Mouse (Mus musculus) ovary, postnatal 10 days (tissue): ENCODE results near the gene Frmpd1.

Experiments
- DNase-seq: peaks from one replicate; pipeline ENCODE4 v3.0.0; 2022; ENCODE audit warnings: low spot score

Gene Frmpd1

GRCm38 (mm10) chr4:45241330-45241729 lies 56.7 kb downstream of the Frmpd1 start:
- DNase-seq = no peak

DNA sequence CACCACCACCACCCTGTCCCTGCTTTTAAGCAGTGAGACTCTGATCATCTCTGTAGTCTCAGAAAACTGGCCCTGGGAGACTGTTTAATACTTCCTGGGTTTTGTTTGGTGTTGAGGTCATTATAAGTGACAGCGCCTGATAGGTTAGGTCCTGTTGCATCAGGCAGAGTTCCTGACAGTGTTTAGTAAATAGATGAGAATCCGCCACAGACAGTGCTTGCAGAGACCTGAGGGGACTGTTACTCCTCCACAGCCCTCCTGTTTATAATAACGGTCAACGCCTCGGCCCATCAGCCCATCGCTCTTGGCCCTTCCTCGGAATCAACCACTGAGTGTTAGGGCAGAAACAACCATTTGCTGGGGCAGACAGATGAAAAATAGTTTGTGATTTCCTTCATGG lies 57.5 kb downstream of the Frmpd1 start:
- DNase-seq = no peak

DNA sequence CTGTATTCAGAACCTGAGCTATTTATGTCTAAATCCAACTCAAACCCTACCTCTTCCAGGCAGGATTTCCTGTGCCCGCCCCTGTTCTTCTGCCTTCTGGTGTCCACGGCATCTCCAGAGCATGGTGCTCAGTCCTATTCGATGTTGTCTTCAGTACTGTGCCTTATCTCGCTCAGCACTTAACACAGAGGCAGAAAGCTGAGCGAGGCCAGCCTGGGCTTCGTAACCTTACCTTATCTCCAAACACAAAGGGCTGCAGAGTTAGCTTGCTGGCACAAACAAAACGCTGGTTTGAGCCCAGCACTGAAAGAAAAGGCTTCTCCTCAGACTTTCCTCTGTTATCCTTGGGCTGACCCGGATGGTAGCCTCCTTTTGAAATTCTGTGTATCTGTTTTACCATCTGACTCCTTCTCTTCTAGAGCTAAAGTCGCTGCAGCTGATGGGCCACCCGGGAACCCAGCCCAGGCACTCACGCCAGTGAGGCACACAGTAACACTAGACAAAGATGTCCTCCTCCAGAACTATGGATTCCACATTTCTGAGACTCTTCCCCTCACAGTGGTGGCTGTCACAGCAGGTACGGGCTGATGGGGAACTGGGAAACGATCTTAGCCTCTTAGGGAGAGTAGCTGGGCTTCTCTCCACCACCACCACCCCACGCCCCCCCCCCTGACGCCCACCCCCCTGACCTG lies 58.7 kb downstream of the Frmpd1 start:
- no peak for DNase-seq

DNA sequence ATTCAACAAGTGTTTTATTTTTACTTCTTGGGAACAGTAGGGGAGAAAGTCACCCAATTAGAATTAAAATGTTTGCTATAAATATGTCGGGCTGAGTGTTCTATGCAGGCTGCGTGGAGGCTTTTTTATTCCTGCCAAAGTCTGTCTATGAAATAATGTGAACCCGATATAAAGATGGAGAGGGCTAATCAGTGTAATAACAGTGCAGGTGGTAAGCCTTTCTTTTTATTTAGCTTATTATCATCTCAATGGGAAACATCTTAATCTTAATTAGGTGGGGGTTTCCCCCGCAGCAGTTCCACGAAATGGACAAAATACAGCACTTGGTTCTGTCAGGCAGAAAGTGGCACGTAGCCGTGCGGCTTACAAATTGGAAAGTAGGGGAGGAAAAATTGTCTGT lies 66.6 kb downstream of the Frmpd1 start:
- DNase-seq = no peak

DNA sequence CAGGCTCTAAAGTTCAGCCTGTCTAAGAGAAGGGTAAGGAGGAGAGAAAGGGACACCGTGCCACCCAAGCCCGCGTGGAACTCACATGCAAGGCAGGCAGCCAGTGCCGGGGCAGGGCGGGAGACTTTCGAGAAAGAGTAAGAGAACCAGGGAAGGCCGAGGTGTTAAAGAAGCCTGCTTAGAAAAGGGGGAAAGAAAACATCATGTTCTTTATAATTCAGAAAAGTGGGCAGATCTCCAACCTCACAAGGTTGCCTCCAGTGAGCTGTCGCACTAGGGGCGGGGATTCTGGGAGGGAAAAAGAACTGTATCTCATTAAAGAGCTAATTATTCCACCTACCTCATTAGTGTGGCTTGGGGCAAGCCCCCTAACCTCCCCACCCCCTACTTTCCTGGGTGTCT lies 68.2 kb downstream of the Frmpd1 start:
- DNase-seq = no peak

DNA sequence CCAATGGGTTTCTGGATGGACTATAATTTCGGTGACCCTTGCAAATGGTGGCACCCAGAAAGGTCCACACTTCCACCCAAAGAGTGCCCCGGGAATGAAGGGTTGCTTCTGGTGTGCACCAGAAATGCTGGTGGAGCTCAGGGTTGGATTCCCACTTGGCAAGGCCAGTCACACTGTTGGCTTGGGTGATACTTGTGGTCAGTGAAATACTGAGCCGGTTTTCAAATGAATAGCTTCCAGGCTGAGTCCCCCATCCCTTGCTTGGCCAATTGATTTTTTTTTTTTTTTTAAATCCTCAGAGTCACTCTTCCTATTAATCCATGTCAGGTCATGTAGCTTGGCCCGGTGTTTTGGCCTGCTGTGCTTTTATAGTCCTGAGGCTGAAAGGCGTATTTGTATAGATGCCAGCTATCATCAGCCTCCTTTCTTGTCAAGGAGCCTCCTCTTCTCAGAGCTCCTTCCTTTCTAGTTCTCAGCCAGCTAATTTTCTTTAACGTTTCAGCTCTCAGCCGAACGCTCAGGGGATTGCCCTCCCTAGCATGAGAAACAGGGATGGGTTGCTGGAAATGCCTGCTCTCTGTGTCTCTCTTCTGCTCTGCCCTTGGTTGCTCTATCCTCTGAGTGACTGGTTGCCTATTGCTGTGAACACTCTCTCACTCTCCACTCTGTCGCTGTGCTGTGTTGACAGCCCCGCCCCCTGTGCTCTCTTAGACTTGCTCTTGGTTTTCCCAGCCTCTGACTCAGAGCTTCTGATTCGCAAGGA lies 69.3 kb downstream of the Frmpd1 start:
- no peak for DNase-seq

- DNase-seq = no peak
Measured at GRCm38 (mm10) chr4:45259232-45259832, 74.7 kb downstream of the Frmpd1 start.

- no peak for DNase-seq
Measured at GRCm38 (mm10) chr4:45261551-45261950, 76.9 kb downstream of the Frmpd1 start.

- DNase-seq = no peak
Measured at GRCm38 (mm10) chr4:45267883-45268282, 83.2 kb downstream of the Frmpd1 start.

DNA sequence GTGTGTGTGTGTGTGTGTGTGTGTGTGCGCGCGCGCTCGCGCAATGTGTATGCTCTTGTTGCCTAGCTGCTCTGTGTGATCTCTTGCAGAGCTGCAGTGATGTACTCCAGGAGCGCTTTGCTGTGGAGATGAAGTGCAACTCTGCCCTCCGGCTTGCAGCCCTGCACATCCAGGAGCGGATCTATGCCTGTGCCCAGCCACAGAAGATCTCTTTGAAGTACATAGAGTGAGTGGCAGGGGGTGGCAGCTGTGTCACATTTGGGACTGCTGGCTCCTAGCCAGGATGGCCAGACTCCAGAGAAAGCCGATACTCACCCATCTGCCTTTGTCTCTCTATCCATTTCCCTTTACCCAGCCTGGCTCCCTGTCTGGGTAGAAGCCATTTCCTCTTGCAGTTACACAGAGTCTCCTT lies 86.4 kb downstream of the Frmpd1 start:
- DNase-seq = no peak

- no peak for DNase-seq
Measured at GRCm38 (mm10) chr4:45275770-45276169, 91.1 kb downstream of the Frmpd1 start.

- no peak for DNase-seq
Measured at GRCm38 (mm10) chr4:45279292-45279691, 94.6 kb downstream of the Frmpd1 start.

GRCm38 (mm10) chr4:45279981-45280548 lies 95.4 kb downstream of the Frmpd1 start:
- DNase-seq = peak; percentile 20

DNA sequence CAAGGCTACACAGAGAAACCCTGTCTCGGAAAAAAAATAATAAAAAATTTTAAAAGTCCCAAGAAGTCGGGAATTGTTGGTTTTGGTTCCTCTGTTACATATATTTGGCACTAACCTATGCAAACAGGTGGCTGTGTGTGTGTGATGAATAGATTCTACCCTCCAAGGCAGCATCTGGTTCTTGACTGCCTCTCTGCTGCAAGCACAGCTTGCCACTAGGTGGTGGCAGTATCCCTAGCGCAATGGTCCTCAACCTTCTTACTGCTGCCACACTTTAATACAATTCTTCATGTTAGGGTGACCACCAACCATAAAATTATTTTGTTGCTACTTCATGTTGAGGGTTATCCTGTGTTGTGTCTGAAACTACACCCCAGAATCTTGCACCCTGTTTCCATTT lies 101.6 kb downstream of the Frmpd1 start:
- no peak for DNase-seq

- DNase-seq = no peak
Measured at GRCm38 (mm10) chr4:45287906-45288305, 103.2 kb downstream of the Frmpd1 start.

- DNase-seq = no peak
Measured at GRCm38 (mm10) chr4:45296662-45297564, 112.2 kb downstream of the Frmpd1 start, which contains the start of gene Trmt10b. Gene Trmt10b (plus strand): TSS chr4:45297127.

DNA sequence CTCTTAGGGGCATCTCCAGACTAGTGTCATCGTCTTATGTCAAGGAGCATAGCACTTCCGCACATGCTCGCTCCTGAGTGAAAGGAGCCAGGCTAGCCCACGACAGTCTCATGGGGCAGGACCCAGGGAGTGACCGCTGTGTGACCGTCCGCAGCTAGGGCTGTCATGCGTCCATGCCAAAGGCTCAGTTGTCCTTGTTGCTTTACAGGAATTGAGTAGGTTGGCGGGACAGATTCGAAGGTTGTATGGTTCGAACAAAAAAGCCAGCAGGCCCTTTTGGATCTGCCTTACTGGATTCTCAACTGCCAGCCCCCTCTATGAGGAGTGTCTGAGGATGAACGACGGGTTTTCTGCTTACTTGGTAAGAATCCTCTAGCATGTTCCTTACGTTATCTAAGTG lies 120.9 kb downstream of the Frmpd1 start:
- DNase-seq = no peak

DNA sequence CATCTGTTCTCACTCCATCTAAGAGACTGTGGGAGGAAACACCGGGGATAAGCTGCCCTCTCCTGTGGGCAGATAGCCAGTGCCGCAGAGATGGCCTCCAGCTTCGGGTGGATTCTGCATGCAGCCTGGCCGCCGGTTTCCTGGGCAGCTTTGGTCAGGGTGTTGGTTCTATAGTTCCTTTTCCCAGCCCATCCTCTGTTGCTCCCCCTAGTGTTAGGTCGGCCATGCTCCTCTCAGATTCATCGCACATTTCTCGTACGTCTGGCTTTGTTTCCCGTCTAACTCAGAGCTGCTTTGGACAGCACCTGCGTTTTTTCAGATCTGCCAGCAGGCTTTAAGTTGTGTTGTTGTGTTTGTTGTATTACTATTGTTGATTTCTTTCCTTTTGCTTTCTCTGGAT lies 123.4 kb downstream of the Frmpd1 start:
- DNase-seq = no peak

GRCm38 (mm10) chr4:45308606-45309005 lies 123.9 kb downstream of the Frmpd1 start:
- DNase-seq = no peak

DNA sequence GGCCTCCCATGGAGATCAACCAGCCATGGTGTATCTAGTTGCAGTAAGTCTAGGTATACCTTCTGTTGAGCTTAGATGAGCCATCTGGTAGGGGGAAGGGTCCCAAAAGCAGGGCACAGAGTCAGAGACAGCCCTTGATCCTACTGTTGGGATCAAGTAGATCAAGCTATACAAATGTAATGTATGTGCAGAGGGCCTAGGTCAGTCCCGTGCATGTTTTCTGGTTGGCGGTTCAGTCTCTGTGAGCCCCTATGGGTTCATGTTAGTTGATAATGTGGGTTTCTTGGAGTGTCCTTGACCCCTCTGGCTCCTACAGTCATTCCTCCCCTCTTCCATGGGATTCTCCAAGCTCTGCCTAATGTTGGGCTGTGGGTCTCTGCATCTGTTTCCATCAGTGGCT lies 126.4 kb downstream of the Frmpd1 start:
- no peak for DNase-seq

DNA sequence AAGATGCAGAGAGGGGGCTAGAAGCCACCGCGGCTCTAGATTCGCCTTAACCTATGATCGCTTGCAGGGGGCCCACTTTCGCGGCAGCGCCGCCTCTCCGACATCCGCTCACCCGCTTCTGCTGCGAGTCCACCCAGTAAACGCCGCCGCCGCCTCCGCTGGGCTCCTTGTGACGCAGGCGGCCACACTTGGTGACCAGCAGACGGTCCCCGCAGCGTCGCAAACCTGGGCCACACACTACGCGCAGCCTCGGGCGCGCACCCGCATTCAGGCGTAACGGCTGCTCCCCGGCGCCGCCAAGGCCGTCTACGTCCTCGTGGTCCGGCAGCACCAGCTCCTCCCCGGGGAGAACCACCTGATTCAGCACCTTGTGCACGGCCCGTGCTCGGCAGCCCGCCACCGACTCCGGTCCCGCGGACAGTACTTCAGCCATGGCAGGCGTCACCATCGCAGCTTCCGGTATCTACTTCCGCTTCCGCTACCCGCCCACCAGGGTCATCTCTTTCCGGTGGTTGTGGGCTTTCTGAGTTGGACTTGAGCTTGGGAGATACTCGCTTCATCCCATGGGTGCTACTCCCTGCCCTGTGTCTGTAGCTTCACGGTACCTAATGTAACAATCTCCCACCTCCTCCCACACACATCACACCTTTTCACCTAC lies 135.6 kb downstream of the Frmpd1 start:
- DNase-seq = peak; percentile 62
